Mouse (Mus musculus) liver, embryonic 14.5 days (tissue): ENCODE measurements around the gene Qrfpr. TPM values are rescaled to one million over a fixed set of nuclear protein-coding genes. Genes with fewer than 3 reads are reported as not detected.

Source experiments
- ATAC-seq: fragments of 200-750 bp; cut with Nextera tagmentation; 2 replicates; pipeline ENCODE4 v1.8.0; 2017; ENCODE audit warnings: moderate number of reproducible peaks, mild to moderate bottlenecking, moderate library complexity; ENCODE audit not compliant: insufficient read depth
- DNase-seq, 3 experiments: peaks; one replicate each; pipeline ENCODE4 v3.0.0-alpha.2; 2012 to 2013; ENCODE audit warnings: low read depth in 3 of 3, low spot score in 3 of 3
- H3K27ac ChIP-seq: fragments of 300-500 bp; sonication (generic); 2 replicates; pipeline ENCODE4 v1.5.1; 2014; ENCODE audit warnings: moderate library complexity, mild to moderate bottlenecking, control low read depth, inconsistent platforms
- H3K27me3 ChIP-seq: fragments of 300-500 bp; sonication (generic); 2 replicates; pipeline ENCODE4 v1.6.1; 2014; ENCODE audit warnings: mild to moderate bottlenecking, low read length, moderate library complexity; ENCODE audit not compliant: control insufficient read depth, insufficient read depth
- H3K36me3 ChIP-seq: fragments of 300-500 bp; sonication (generic); replicated peaks from 2 replicates; pipeline ENCODE4 v1.6.1; 2014; ENCODE audit warnings: low read depth; ENCODE audit not compliant: control insufficient read depth, insufficient read depth
- H3K4me1 ChIP-seq, 2 experiments: fragments of 200-500 bp in 1 of 2; fragments of 300-500 bp in 1 of 2; sonication (generic) in 1 of 2; replicated peaks; 2 replicates each; pipeline ENCODE4 v1.6.1; 2012 to 2014; ENCODE audit warnings: antibody characterized with exemption in 1 of 2, inconsistent platforms in 1 of 2, low read length in 1 of 2; ENCODE audit not compliant: control insufficient read depth in 2 of 2, insufficient read depth in 2 of 2
- H3K4me2 ChIP-seq: fragments of 300-500 bp; sonication (generic); 2 replicates; pipeline ENCODE4 v1.6.1; 2014; ENCODE audit warnings: low read depth, mild to moderate bottlenecking, control low read depth, moderate library complexity
- H3K4me3 ChIP-seq, 2 experiments: fragments of 200-500 bp in 1 of 2; fragments of 300-500 bp in 1 of 2; sonication (generic) in 1 of 2; 2 replicates each; pipeline ENCODE4 v1.5.1; 2012 to 2014; ENCODE audit warnings: low read depth in 2 of 2, low read length in 2 of 2, mild to moderate bottlenecking in 2 of 2, control low read depth in 1 of 2, inconsistent platforms in 1 of 2, moderate library complexity in 1 of 2; ENCODE audit not compliant: insufficient read depth in 1 of 2
- H3K9ac ChIP-seq: fragments of 300-500 bp; sonication (generic); replicated peaks from 2 replicates; pipeline ENCODE4 v1.6.1; 2014; ENCODE audit warnings: mild to moderate bottlenecking, control low read depth, moderate library complexity
- H3K9me3 ChIP-seq: fragments of 300-500 bp; sonication (generic); 2 replicates; pipeline ENCODE4 v1.6.1; 2016; ENCODE audit warnings: low read length, mixed read lengths; ENCODE audit not compliant: control insufficient read depth
- CTCF ChIP-seq: IDR thresholded peaks from 2 replicates; pipeline ENCODE4 v1.5.1; 2016; ENCODE audit warnings: antibody characterized with exemption, low read depth, control low read depth
- EP300 ChIP-seq: IDR thresholded peaks from 2 replicates; pipeline ENCODE4 v1.6.1; 2016; ENCODE audit warnings: antibody characterized with exemption, low read depth
- WGBS: fragments of 180-500 bp; shearing (Covaris S2); extraction: QIAGEN DNeasy Blood & Tissue Kit; methylation state at CpG from one replicate; pipeline ENCODE4 v1.1.7; 2014; ENCODE audit not compliant: insufficient replicate concordance; 5-methylcytosine and 5-hydroxymethylcytosine counted together
- polyA plus RNA-seq, 2 experiments: library from polyadenylated mRNA; depleted of rRNA in 1 of 2; stranded (reverse) in 1 of 2; unstranded in 1 of 2; fragments of >200 nt; fragmentation: Nextera tagmentation in 1 of 2; extraction: Ambion mirVana in 1 of 2; gene quantifications; 2 replicates each; pipeline versions ENCODE4 v1.2.1 to v1.2.3; 2012 to 2014

The Qrfpr gene
- polyA plus RNA-seq (2012; rRNA removed) (not detected in 2 replicates), polyA plus RNA-seq (2014; fragmentation: Nextera tagmentation; extraction: Ambion mirVana) (not detected in 2 replicates)

DNA sequence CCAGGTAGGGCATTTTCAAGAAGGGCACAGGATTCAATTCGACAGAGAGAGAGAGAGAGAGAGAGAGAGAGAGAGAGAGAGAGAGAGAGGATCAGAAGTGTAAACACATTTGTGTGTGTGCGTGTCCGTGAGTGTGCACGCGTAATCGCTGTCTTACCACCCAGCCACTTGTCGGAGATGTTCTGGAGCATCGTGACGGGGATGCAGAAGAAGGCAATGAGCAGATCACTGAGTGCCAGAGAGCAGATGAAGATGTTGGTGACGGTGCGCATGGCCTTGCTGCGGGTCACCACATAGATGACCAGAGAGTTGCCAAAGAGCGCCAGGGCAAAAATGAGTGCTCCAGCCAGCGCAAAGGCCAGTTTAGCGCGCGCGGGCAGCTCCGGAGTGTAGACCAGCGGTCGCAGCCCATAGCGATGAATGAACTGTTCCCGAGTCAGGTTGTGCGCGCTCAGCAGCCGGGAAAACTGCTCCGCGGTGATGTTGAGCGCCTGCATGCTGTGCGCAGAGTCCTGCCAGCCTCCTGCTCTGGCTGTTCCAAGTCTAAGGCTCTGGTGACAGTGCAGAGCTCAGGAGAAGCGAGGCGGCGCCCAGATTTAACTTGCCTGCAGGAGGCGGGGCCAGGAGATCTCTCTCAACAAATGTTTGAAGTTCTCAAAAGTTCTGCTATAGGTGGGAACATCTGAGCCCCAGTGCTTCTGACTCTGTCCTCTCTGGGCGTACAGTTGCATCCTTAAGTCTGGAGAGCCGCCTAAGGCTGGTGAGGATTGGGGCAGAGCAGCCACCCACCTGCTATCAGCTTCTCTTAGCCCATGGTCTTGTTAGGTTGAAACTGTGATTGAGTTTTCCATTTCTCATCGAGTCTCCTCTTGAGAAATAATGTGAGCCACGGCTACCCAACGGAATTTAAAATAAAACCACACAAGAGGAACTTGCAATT is at the start of gene Qrfpr:
Qrfpr (minus strand) TSS at position 571 of the 940 bp plus-strand sequence.
- no peak within 1 kb of the TSS for H3K4me3 ChIP-seq
- H3K27ac ChIP-seq = no peak within 1 kb of the TSS
- no peaks in the 10 kb centered on the region for H3K36me3 ChIP-seq
- no peak within 1 kb of the TSS for H3K4me2 ChIP-seq
- peaks cover 4% of the 10 kb centered on the region for H3K27me3 ChIP-seq
- H3K4me1 ChIP-seq = no peaks in the 10 kb centered on the region
- WGBS = 10% methylated on average over 39 of the region's 39 CpGs
- no peaks in the 10 kb centered on the region for H3K9me3 ChIP-seq
- TF ChIP-seq CTCF (no peak), EP300 (no peak)
- no peak for ATAC-seq
- H3K9ac ChIP-seq = no peak within 1 kb of the TSS
- DNase-seq = no peak

GRCm38 (mm10) chr3:36263873-36264272 is 41.8 kb upstream of the Qrfpr start:
- no peak overlapping the region for H3K4me3 ChIP-seq
- H3K4me1 ChIP-seq = no peaks in the 10 kb centered on the region
- TF ChIP-seq EP300 (no peak), CTCF (no peak)
- no peaks in the 10 kb centered on the region for H3K9me3 ChIP-seq
- ATAC-seq (no peak), DNase-seq (no peak)
- no peak overlapping the region for H3K27ac ChIP-seq
- H3K4me2 ChIP-seq = no peak overlapping the region
- no peaks in the 10 kb centered on the region for H3K27me3 ChIP-seq
- 80% methylated on average over 11 of the region's 11 CpGs for WGBS
- no peaks in the 10 kb centered on the region for H3K36me3 ChIP-seq
- H3K9ac ChIP-seq = no peak overlapping the region

DNA sequence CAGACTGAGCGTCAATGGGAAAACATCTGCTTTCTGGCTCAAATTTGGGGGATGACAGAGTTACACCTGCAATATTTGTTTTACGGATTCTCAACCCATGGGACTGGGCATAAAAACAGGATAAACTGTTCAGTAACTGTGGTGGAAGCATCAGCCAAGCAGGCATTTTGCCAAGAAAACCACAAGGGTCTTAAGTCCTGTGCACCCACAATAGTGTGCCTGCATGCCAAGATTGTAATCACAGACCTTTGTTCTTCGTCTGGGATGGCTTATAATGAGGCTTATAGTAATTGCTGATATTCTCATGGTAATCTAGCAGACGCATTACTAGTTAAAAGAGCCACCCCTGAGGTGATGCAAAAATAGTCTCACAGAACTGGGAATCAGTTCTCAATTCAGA is 41.2 kb upstream of the Qrfpr start:
- no peak for DNase-seq
- no peak for TF ChIP-seq CTCF
- no peak for TF ChIP-seq EP300
- 58% methylated on average over 4 of the region's 4 CpGs for WGBS
- no peak overlapping the region for H3K9ac ChIP-seq
- no peaks in the 10 kb centered on the region for H3K9me3 ChIP-seq
- H3K4me2 ChIP-seq = no peak overlapping the region
- H3K36me3 ChIP-seq = no peaks in the 10 kb centered on the region
- no peaks in the 10 kb centered on the region for H3K4me1 ChIP-seq
- H3K27ac ChIP-seq = no peak overlapping the region
- no peak for ATAC-seq
- no peak overlapping the region for H3K4me3 ChIP-seq
- H3K27me3 ChIP-seq = no peaks in the 10 kb centered on the region

DNA sequence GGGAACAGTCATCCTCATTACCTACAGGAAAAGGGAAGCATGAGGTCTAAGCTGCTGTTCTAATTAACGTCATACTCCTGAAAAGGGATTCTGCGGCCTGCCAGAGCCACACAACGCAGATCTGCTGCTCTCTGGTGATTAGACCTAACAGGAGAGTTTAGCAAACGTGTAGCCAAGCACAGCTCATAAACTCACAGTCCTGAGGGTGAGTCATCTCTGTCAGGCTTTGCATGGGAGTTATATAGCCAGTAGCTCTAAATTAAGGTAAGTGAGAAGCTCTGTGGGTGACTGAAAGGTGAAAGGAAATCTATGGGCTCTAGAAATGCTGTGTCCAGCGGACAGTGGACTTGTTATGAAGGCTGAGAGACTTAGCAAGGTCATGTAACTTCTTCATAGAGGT is 28.5 kb upstream of the Qrfpr start:
- no peak overlapping the region for H3K4me3 ChIP-seq
- WGBS = 49% methylated on average over 5 of the region's 5 CpGs

GRCm38 (mm10) chr3:36248446-36248845 is 26.3 kb upstream of the Qrfpr start:
- no peaks in the 10 kb centered on the region for H3K9me3 ChIP-seq
- H3K27ac ChIP-seq = no peak overlapping the region
- H3K36me3 ChIP-seq = no peaks in the 10 kb centered on the region
- no peak overlapping the region for H3K4me3 ChIP-seq
- DNase-seq = peak in 1 of 3 experiments; percentile 2
- no peaks in the 10 kb centered on the region for H3K27me3 ChIP-seq
- no peaks in the 10 kb centered on the region for H3K4me1 ChIP-seq
- 47% methylated on average over 2 of the region's 2 CpGs for WGBS
- TF ChIP-seq EP300 (no peak), CTCF (no peak)
- no peak overlapping the region for H3K9ac ChIP-seq
- H3K4me2 ChIP-seq = no peak overlapping the region
- ATAC-seq = no peak

More for the DNA sequence above, 28.5 kb upstream of the Qrfpr start:
- no peaks in the 10 kb centered on the region for H3K36me3 ChIP-seq
- no peak overlapping the region for H3K9ac ChIP-seq
- no peak overlapping the region for H3K4me2 ChIP-seq
- no peak for ATAC-seq
- DNase-seq = no peak
- H3K9me3 ChIP-seq = no peaks in the 10 kb centered on the region
- H3K27me3 ChIP-seq = no peaks in the 10 kb centered on the region
- no peaks in the 10 kb centered on the region for H3K4me1 ChIP-seq
- TF ChIP-seq EP300 (no peak), CTCF (no peak)
- no peak overlapping the region for H3K27ac ChIP-seq
